Mouse (Mus musculus) olfactory bulb, adult 2 months (tissue): ENCODE results near the gene Cntnap2.

Experiments used
- CTCF ChIP-seq: fragments of 200-500 bp; IDR thresholded peaks from 2 replicates; pipeline ENCODE4 v1.5.1; 2012; ENCODE audit warnings: low read depth, mild to moderate bottlenecking, low read length, moderate library complexity; ENCODE audit not compliant: insufficient read depth
- POLR2A ChIP-seq: fragments of 200-500 bp; IDR thresholded peaks from 2 replicates; pipeline ENCODE4 v1.6.1; 2012; ENCODE audit warnings: mild to moderate bottlenecking, low read depth, low read length, moderate library complexity; ENCODE audit not compliant: insufficient read depth

DNA sequence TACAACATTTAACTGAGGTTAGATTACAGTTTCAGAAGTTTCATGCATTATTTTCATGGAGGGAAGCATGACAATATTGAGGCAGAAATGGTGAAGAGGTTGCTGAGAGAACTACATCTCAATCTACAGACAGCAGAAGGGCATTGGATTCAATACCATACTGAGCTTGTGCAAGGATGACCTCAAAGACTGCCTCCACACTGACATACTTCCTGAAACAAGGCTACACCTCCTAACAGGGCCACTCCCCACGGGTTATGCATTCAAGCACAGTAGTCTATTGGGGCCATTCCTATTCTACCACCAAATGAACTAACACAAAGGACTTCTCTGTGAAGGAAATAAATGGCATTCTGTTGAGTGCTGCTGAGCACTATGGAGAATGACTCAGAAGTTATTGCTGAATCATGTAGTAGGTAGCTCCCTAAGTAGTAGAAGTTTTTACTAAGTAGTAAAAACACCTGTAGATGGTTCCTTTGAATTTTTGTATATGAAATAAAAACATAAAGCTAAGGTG, 214.2 kb downstream of the Cntnap2 start:
- no peak for TF ChIP-seq CTCF
- no peak for TF ChIP-seq POLR2A
